Mouse (Mus musculus): ENCODE data around the gene Nlk. TPM values are rescaled to one million over a fixed set of nuclear protein-coding genes. Genes with fewer than 3 reads are reported as not detected.

Nlk gene
- 1 to 10 TPM; 5.6 to 6.2 TPM for total RNA-seq (2021)
- long read RNA-seq, experiment 1, result 0 reads
- long read RNA-seq, experiment 2, full-length matches to known transcripts, result 3 of 4 reads
- long read RNA-seq, experiment 2, partial matches to known transcripts, result 1 of 4 reads
- long read RNA-seq, experiment 2, other reads (novel, unspliced or antisense), result 0 of 4 reads

GRCm38 (mm10) chr11:78696777-78697752 is at the start of gene Nlk:
Gene Nlk (minus strand): TSS chr11:78697373.
- intact Hi-C loops (cut with DNase I; ENCODE audit: low total_unique reads), result no loop called here
- DNase-seq, result peak; percentile 100

- intact Hi-C loops (cut with DNase I; ENCODE audit: low total_unique reads), result no loop called here
- DNase-seq, result no peak
Measured at GRCm38 (mm10) chr11:78746264-78746663, 49.1 kb upstream of the Nlk start.

- no peak for DNase-seq
- intact Hi-C loops (cut with DNase I; ENCODE audit: low total_unique reads), result no loop called here
Measured at GRCm38 (mm10) chr11:78745475-78745874, 48.3 kb upstream of the Nlk start.

GRCm38 (mm10) chr11:78742461-78742860 is 45.3 kb upstream of the Nlk start:
- intact Hi-C loops (cut with DNase I; ENCODE audit: low total_unique reads), result no loop called here
- no peak for DNase-seq

- intact Hi-C loops (cut with DNase I; ENCODE audit: low total_unique reads), result no loop called here
- no peak for DNase-seq
Measured at GRCm38 (mm10) chr11:78741958-78742357, 44.8 kb upstream of the Nlk start.

- DNase-seq, result no peak
- intact Hi-C loops (cut with DNase I; ENCODE audit: low total_unique reads), result no loop called here
Measured at GRCm38 (mm10) chr11:78739361-78739760, 42.2 kb upstream of the Nlk start.

GRCm38 (mm10) chr11:78736877-78737408 is 39.8 kb upstream of the Nlk start:
- intact Hi-C loops (cut with DNase I; ENCODE audit: low total_unique reads), result no loop called here
- no peak for DNase-seq

- intact Hi-C loops (cut with DNase I; ENCODE audit: low total_unique reads), result no loop called here
- DNase-seq, result no peak
Measured at GRCm38 (mm10) chr11:78735168-78735567, 38.0 kb upstream of the Nlk start.

- DNase-seq, result no peak
- intact Hi-C loops (cut with DNase I; ENCODE audit: low total_unique reads), result no loop called here
Measured at GRCm38 (mm10) chr11:78732619-78733018, 35.4 kb upstream of the Nlk start.

GRCm38 (mm10) chr11:78730902-78731301 is 33.7 kb upstream of the Nlk start:
- DNase-seq, result no peak
- intact Hi-C loops (cut with DNase I; ENCODE audit: low total_unique reads), result no loop called here

- intact Hi-C loops (cut with DNase I; ENCODE audit: low total_unique reads), result no loop called here
- no peak for DNase-seq
Measured at GRCm38 (mm10) chr11:78728041-78728440, 30.9 kb upstream of the Nlk start.

GRCm38 (mm10) chr11:78726366-78726765 is 29.2 kb upstream of the Nlk start:
- intact Hi-C loops (cut with DNase I; ENCODE audit: low total_unique reads), result no loop called here
- DNase-seq, result no peak

- intact Hi-C loops (cut with DNase I; ENCODE audit: low total_unique reads), result no loop called here
- no peak for DNase-seq
Measured at GRCm38 (mm10) chr11:78724792-78725191, 27.6 kb upstream of the Nlk start.

GRCm38 (mm10) chr11:78721419-78721818 is 24.2 kb upstream of the Nlk start:
- intact Hi-C loops (cut with DNase I; ENCODE audit: low total_unique reads), result no loop called here

GRCm38 (mm10) chr11:78717655-78718054 is 20.5 kb upstream of the Nlk start:
- no peak for DNase-seq
- intact Hi-C loops (cut with DNase I; ENCODE audit: low total_unique reads), result no loop called here

More at GRCm38 (mm10) chr11:78721419-78721818, 24.2 kb upstream of the Nlk start:
- no peak for DNase-seq

- intact Hi-C loops (cut with DNase I; ENCODE audit: low total_unique reads), result loop anchor here (10.0 kb wide), 1 partner anchor 106 kb away; no protein-coding TSS in a partner anchor
- DNase-seq, result no peak
Measured at GRCm38 (mm10) chr11:78708642-78709041, 11.5 kb upstream of the Nlk start.

GRCm38 (mm10) chr11:78706026-78706425 is 8.9 kb upstream of the Nlk start:
- no peak for DNase-seq
- intact Hi-C loops (cut with DNase I; ENCODE audit: low total_unique reads), result loop anchor here (10.0 kb wide), 1 partner anchor 109 kb away; no protein-coding TSS in a partner anchor

- DNase-seq, result no peak
- intact Hi-C loops (cut with DNase I; ENCODE audit: low total_unique reads), result loop anchor here (10.0 kb wide), 1 partner anchor 112 kb away; no protein-coding TSS in a partner anchor
Measured at GRCm38 (mm10) chr11:78703085-78703484, 5.9 kb upstream of the Nlk start.

- intact Hi-C loops (cut with DNase I; ENCODE audit: low total_unique reads), result loop anchor here (10.0 kb wide), 1 partner anchor 112 kb away; no protein-coding TSS in a partner anchor
- DNase-seq, result no peak
Measured at GRCm38 (mm10) chr11:78702319-78702718, 5.1 kb upstream of the Nlk start.

- peak; percentile 79 for DNase-seq
- intact Hi-C loops (cut with DNase I; ENCODE audit: low total_unique reads), result no loop called here
Measured at GRCm38 (mm10) chr11:78697753-78698171, 589 bp upstream of the Nlk start.
